Mouse (Mus musculus): ENCODE measurements around the gene B230219D22Rik.
A peak's percentile ranks its signal among the peaks of the same experiment; 100 is the strongest.

The B230219D22Rik gene

DNA sequence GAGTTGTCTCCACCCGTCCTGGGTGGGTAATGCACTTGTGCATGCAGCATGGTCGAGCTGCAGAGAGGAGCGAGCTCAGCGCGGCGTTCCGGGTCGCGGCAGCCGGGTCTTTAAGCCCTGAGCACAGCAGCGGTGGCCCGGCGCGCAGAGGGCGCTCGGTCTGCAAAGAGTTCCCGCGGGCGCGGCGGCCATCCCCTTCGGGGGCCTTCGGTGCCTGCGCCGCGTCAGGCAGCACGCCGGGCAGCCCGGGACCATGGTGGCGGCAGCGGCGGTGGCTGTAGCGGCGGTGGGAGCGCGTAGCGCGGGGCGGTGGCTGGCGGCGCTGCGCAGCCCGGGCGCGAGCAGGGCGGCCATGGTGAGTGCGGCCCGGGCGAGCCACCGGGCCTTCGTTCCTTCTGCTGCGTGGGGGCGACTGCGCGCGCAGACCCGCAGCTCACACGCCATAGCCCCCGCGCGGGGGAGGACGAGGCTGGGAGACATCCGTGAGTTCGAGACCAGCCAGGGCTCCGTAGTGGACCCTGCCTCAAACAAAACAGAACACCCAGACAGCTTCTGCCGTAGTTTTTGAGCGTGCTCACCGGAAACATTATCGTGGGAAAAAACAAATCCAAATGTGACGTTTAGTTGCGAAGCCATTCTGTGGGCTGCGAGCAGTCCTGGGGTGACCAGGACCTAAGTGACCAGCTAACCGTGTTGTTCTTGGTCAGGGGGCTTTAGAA, 34.4 kb downstream of the B230219D22Rik start, which contains the start of gene Pcbd2:
Gene Pcbd2, plus strand, starts transcription at position 249 of the 719 bp plus-strand sequence.
- peak; percentile 92 for DNase-seq

- DNase-seq, result peak; percentile 74
These were observed 34.9 kb downstream of the B230219D22Rik start for GRCm38 (mm10) chr13:55727839-55728238.

DNA sequence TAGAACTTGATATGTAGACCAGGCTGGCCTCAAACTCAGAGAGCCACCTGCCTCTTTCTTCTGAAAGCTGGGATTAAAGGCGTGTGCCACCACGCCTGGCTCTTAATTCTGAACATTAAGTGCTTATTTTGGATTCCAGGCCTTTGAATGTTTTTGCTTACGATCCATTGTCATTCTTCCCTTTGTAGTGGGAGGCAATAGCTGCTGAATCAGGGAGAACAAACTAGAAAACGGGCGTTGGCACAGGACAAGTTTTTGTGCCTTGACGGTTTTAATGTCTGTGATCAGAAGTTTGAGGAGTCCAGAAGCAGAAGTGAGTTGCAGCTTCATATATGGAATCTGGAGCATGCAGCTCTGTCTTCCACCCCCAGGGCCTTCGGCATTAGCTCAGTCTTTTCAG, 37.8 kb downstream of the B230219D22Rik start:
- no peak for DNase-seq

- peak; percentile 11 for DNase-seq
These were observed 39.2 kb downstream of the B230219D22Rik start for GRCm38 (mm10) chr13:55732121-55732520.

DNA sequence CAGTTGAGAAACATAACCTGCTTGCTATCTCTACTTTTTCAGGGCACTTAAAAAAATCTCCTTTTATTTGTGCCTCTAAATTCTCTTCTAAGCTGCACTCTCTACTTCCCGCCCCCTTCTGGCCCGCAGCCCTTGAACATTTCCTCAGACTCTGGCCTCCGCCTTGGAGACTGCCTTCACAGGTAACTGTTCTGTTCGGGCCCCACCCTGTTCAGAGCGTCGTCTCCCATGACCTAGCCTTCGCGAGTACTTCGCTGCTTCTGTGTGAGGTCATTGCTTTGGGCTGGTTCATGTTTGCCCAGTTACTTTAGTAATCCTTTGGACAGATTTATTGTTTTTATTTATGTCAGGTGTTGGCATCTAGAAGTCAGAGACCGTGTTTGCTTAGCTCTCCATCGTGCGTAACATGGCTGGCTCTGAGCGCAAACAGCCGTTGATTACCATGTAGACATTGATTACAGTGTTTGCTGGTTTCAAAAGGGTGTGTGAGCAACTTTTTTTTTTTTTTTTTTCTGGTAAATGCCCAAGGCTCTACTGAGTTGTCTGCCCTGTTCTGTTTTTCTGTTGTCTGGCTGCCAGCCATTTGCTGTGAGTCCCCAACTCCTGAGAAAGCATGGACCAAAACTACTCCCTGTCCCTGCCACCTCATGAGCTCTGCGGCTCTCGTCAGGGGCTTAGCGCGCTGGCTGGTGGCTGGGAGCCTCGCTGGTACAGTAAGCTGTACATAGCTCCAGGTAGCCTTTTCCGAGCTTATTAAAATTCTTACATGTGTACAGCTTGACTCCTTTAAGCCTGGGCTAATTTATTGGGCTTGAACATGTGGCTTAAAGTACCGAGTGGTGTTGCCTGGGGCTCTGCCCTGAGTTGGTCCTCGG, 40.9 kb downstream of the B230219D22Rik start:
- no peak for DNase-seq

GRCm38 (mm10) chr13:55737885-55738284, 45.0 kb downstream of the B230219D22Rik start:
- DNase-seq, result no peak

- DNase-seq, result no peak
These were observed 49.4 kb downstream of the B230219D22Rik start for GRCm38 (mm10) chr13:55742306-55742705.
